In genomic region chr16:44103806-44104766, GRCm38 (mm10) we compare ENCODE assay signal across 11 mouse cellular contexts. TPM values are rescaled to one million over a fixed set of nuclear protein-coding genes. Genes with fewer than 3 reads are reported as not detected.
A peak's percentile ranks its signal among the peaks of the same experiment; 100 is the strongest.
DNase-seq lines count a peak whose midpoint lies in the region; ATAC-seq and TF ChIP-seq lines count a peak whose summit lies in the region.
"Had no signal": no experiment of that assay in that cellular context is flagged by ENCODE, and none has a peak within 500 bp of the region (broad histone marks: within the 10 kb centered on the region; RNA-seq: fewer than 3 reads in every experiment).

No protein-coding gene starts in this region.

- no peaks in the 10 kb centered on the region for H3K27me3 ChIP-seq in intestine, postnatal 0 days (replicated peaks; ENCODE audit: control insufficient read depth, insufficient read depth, low read length)
- no peaks in the 10 kb centered on the region for H3K27me3 ChIP-seq in intestine, embryonic 16.5 days (replicated peaks; ENCODE audit: control insufficient read depth, insufficient read depth, low read length)

- H3K27ac ChIP-seq in intestine, postnatal 0 days (ENCODE audit: low read depth, low read length): no peak overlapping the region
- no peak overlapping the region for H3K27ac ChIP-seq in intestine, embryonic 16.5 days (ENCODE audit: low read length)
- H3K27ac ChIP-seq in ES-E14 (ENCODE audit: insufficient read depth, low read depth, low read length, poor library complexity, severe bottlenecking): no peak overlapping the region
- H3K27ac ChIP-seq in embryonic fibroblast, embryonic 13.5 days (ENCODE audit: insufficient read depth, low read length): peak overlapping the region; percentile 15

- no peak overlapping the region for H3K9ac ChIP-seq in intestine, postnatal 0 days (ENCODE audit: low read depth, low read length)
- no peak overlapping the region for H3K9ac ChIP-seq in intestine, embryonic 16.5 days (ENCODE audit: low read depth, low read length)
- H3K9ac ChIP-seq in ES-E14 (ENCODE audit: insufficient read depth, low read depth, low read length, poor library complexity, severe bottlenecking): no peak overlapping the region

- intact Hi-C loops in left cerebral cortex, postnatal 36 days (cut with DNase I): no loop called here

- WGBS in intestine, postnatal 0 days: 87% methylated on average over 18 of the region's 18 CpGs
- WGBS in intestine, embryonic 16.5 days: 90% methylated on average over 18 of the region's 18 CpGs

- peak; percentile 27; the same call in 1 of the 2 replicates for TF ChIP-seq CTCF in intestine, postnatal 0 days (IDR thresholded peaks at IDR 0.05; ENCODE audit: low read depth)
- TF ChIP-seq CTCF in embryonic fibroblast, embryonic 13.5 days (IDR thresholded peaks at IDR 0.05; ENCODE audit: borderline replicate concordance, insufficient read depth, low read length): no peak

- H3K4me2 ChIP-seq in intestine, postnatal 0 days (replicated peaks; ENCODE audit: low read depth): no peak overlapping the region
- no peak overlapping the region for H3K4me2 ChIP-seq in intestine, embryonic 16.5 days (ENCODE audit: low read depth, low read length)

- H3K4me1 ChIP-seq in intestine, postnatal 0 days (replicated peaks; ENCODE audit: control insufficient read depth, insufficient read depth, low read length): no peaks in the 10 kb centered on the region
- H3K4me1 ChIP-seq in intestine, embryonic 16.5 days (ENCODE audit: control insufficient read depth, insufficient read depth, low read length): no peaks in the 10 kb centered on the region
- 0 out of 4 replicates have a peak, but pooled peaks cover 0 to 3% of the 10 kb centered on the region in 2 experiments for H3K4me1 ChIP-seq in ES-E14 (ENCODE audit: control insufficient read depth in 2 of 2, insufficient read depth in 2 of 2, low read length in 2 of 2, poor library complexity in 1 of 2)
- H3K4me1 ChIP-seq in embryonic fibroblast, embryonic 13.5 days (ENCODE audit: control insufficient read depth, insufficient read depth, low read length): peaks cover 4% of the 10 kb centered on the region

- peak; percentile 28 for DNase-seq in 416B (ENCODE audit: low read depth)
- DNase-seq in ES-E14 (ENCODE audit: low read depth, low spot score): peak; percentile 27
- DNase-seq in spleen, postnatal 36 days (ENCODE audit: low spot score in 2 of 2): no peak
- DNase-seq in kidney, adult 18-20 months: no peak
- no peak for DNase-seq in left cerebral cortex, postnatal 36 days (ENCODE audit: low spot score in 2 of 2)
- DNase-seq: cerebellum, adult 8-10 months; heart, adult 18-20 months had no signal

- ATAC-seq in intestine, postnatal 0 days: no peak
- ATAC-seq in intestine, embryonic 16.5 days: no peak

- no peak overlapping the region for H3K4me3 ChIP-seq in intestine, postnatal 0 days (ENCODE audit: low read depth, low read length)
- H3K4me3 ChIP-seq in intestine, embryonic 16.5 days (ENCODE audit: low read length): no peak overlapping the region
- H3K4me3 ChIP-seq in ES-E14 (ENCODE audit: insufficient read depth in 1 of 2, low read depth in 1 of 2, low read length in 2 of 2, poor library complexity in 1 of 2, severe bottlenecking in 1 of 2): no peak overlapping the region
- H3K4me3 ChIP-seq in embryonic fibroblast, embryonic 13.5 days (ENCODE audit: insufficient read depth, low read length): no peak overlapping the region
- H3K4me3 ChIP-seq: myocyte had no signal

- peaks cover 73% of the 10 kb centered on the region for H3K36me3 ChIP-seq in intestine, postnatal 0 days (ENCODE audit: control insufficient read depth, insufficient read depth)
- H3K36me3 ChIP-seq in intestine, embryonic 16.5 days (ENCODE audit: control insufficient read depth, insufficient read depth, low read length): peaks cover 34% of the 10 kb centered on the region
- H3K36me3 ChIP-seq in ES-E14 (ENCODE audit: control insufficient read depth, insufficient read depth, low read length, poor library complexity, severe bottlenecking): peaks cover 18% of the 10 kb centered on the region

- H3K9me3 ChIP-seq in intestine, postnatal 0 days (ENCODE audit: control insufficient read depth): no peaks in the 10 kb centered on the region
- H3K9me3 ChIP-seq in intestine, embryonic 16.5 days (ENCODE audit: control insufficient read depth, low read length): no peaks in the 10 kb centered on the region
- no peaks in the 10 kb centered on the region for H3K9me3 ChIP-seq in ES-E14 (ENCODE audit: control insufficient read depth, insufficient read depth, low read depth, low read length)

- no peak for TF ChIP-seq POLR2A in embryonic fibroblast, embryonic 13.5 days (IDR thresholded peaks at IDR 0.05; ENCODE audit: low read depth, low read length)

- in situ Hi-C loops in ES-E14 (cut with MboI; ENCODE audit: low sequenced_read_pairs in 2 of 2, unreplicated experiment in 2 of 2): no loop called here

TF ChIP-seq in ES-E14, 5 proteins besides CTCF, POLR2A, EP300 and RAD21:
- TF ChIP-seq ZC3H11A (IDR thresholded peaks at IDR 0.05; ENCODE audit: borderline replicate concordance, low read depth, low read length): no peak
- TF ChIP-seq ZNF384 (IDR thresholded peaks at IDR 0.05; ENCODE audit: low read depth, low read length): peak; percentile 63

RNA-seq across cellular contexts. Expression of gene Atp6v1a, which starts 35.4 kb away (rescaled TPM):
- polyA plus RNA-seq in intestine, postnatal 0 days (2015; fragmentation: Nextera tagmentation; extraction: Ambion mirVana): 60.7 and 62.6 TPM in 2 replicates
- polyA plus RNA-seq in intestine, embryonic 16.5 days (2015; fragmentation: Nextera tagmentation; extraction: Ambion mirVana): 73.0 and 85.2 TPM in 2 replicates
- total RNA-seq in ES-E14 (2012; rRNA removed): 67.9 and 82.8 TPM in 2 replicates
- polyA plus RNA-seq in embryonic fibroblast, embryonic 13.5 days (2011; ENCODE audit: insufficient read length, low read depth, missing spikeins): 82.2 and 95.8 TPM in 2 replicates
- total RNA-seq in left cerebral cortex, postnatal 36 days (2021): 100 to 1,000 TPM; 437 to 470 TPM

RNA-seq across cellular contexts. Expression of gene Naa50, which starts 35.5 kb away (rescaled TPM):
- polyA plus RNA-seq in intestine, postnatal 0 days (2015; fragmentation: Nextera tagmentation; extraction: Ambion mirVana): 38.6 and 40.1 TPM in 2 replicates
- polyA plus RNA-seq in intestine, embryonic 16.5 days (2015; fragmentation: Nextera tagmentation; extraction: Ambion mirVana): 76.3 and 82.6 TPM in 2 replicates
- 43.0 and 72.5 TPM in 2 replicates for total RNA-seq in ES-E14 (2012; rRNA removed)
- 88.7 and 110 TPM in 2 replicates for polyA plus RNA-seq in embryonic fibroblast, embryonic 13.5 days (2011; ENCODE audit: insufficient read length, low read depth, missing spikeins)
- total RNA-seq in left cerebral cortex, postnatal 36 days (2021): 10 to 100 TPM; 53.6 to 62.7 TPM

RNA-seq across cellular contexts. Expression of gene Gramd1c, which starts 40.9 kb away (rescaled TPM):
- 7.0 and 7.6 TPM in 2 replicates for polyA plus RNA-seq in intestine, postnatal 0 days (2015; fragmentation: Nextera tagmentation; extraction: Ambion mirVana)
- polyA plus RNA-seq in intestine, embryonic 16.5 days (2015; fragmentation: Nextera tagmentation; extraction: Ambion mirVana): 7.8 and 8.8 TPM in 2 replicates
- 0.53 and 0.94 TPM in 2 replicates for total RNA-seq in ES-E14 (2012; rRNA removed)
- polyA plus RNA-seq in embryonic fibroblast, embryonic 13.5 days (2011; ENCODE audit: insufficient read length, low read depth, missing spikeins): 5.6 and 6.0 TPM in 2 replicates
- 1 to 10 TPM; 1.3 TPM for total RNA-seq in left cerebral cortex, postnatal 36 days (2021)

Comparison
In these comparisons a context has a peak if more than half of its experiments do, and no peak if none do; other contexts are left out.
1. DNase-seq: peak in 416B (single experiment) and ES-E14 (single experiment); none in spleen, postnatal 36 days (0 of 2), kidney, adult 18-20 months (single experiment) and left cerebral cortex, postnatal 36 days (0 of 2).